Mouse (Mus musculus) heart, postnatal 0 days (tissue): Measurements from ENCODE around the gene Gm47995. TPM values are rescaled to one million over a fixed set of nuclear protein-coding genes. Genes with fewer than 3 reads are reported as not detected.

Experiments
- ATAC-seq: fragments of 200-750 bp; cut with Nextera tagmentation; 2 replicates; pipeline ENCODE4 v1.8.0; 2017; ENCODE audit warnings: low read depth, moderate number of reproducible peaks, moderate library complexity; ENCODE audit not compliant: insufficient read depth
- DNase-seq: peaks from one replicate; pipeline ENCODE4 v3.0.0-alpha.2; 2016; ENCODE audit warnings: low spot score
- H3K27ac ChIP-seq: fragments of 300-500 bp; sonication (generic); 2 replicates; pipeline ENCODE4 v1.5.1; 2014; ENCODE audit warnings: low read depth, mild to moderate bottlenecking
- H3K27me3 ChIP-seq: fragments of 300-500 bp; sonication (generic); 2 replicates; pipeline ENCODE4 v1.6.1; 2014; ENCODE audit warnings: low read length, mixed read lengths; ENCODE audit not compliant: control insufficient read depth, insufficient read depth
- H3K36me3 ChIP-seq: fragments of 300-500 bp; sonication (generic); replicated peaks from 2 replicates; pipeline ENCODE4 v1.6.1; 2014; ENCODE audit warnings: low read length, mixed read lengths; ENCODE audit not compliant: control insufficient read depth, insufficient read depth
- H3K4me1 ChIP-seq: fragments of 300-500 bp; sonication (generic); 2 replicates; pipeline ENCODE4 v1.6.1; 2014; ENCODE audit warnings: antibody characterized with exemption; ENCODE audit not compliant: control insufficient read depth, insufficient read depth
- H3K4me2 ChIP-seq: fragments of 300-500 bp; sonication (generic); 2 replicates; pipeline ENCODE4 v1.6.1; 2014; ENCODE audit warnings: low read depth, mild to moderate bottlenecking, low read length, moderate library complexity
- H3K4me3 ChIP-seq: fragments of 300-500 bp; sonication (generic); 2 replicates; pipeline ENCODE4 v1.5.1; 2014; ENCODE audit warnings: low read depth, low read length
- H3K9ac ChIP-seq: fragments of 300-500 bp; sonication (generic); replicated peaks from 2 replicates; pipeline ENCODE4 v1.6.1; 2014; ENCODE audit warnings: low read depth, low read length, mixed read lengths
- H3K9me3 ChIP-seq: fragments of 300-500 bp; sonication (generic); replicated peaks from 2 replicates; pipeline ENCODE4 v1.6.1; 2016; ENCODE audit warnings: low read length; ENCODE audit not compliant: control insufficient read depth
- CTCF ChIP-seq: IDR thresholded peaks from 2 replicates; pipeline ENCODE4 v1.5.1; 2016; ENCODE audit warnings: antibody characterized with exemption, control low read depth, low read depth
- EP300 ChIP-seq: IDR thresholded peaks from 2 replicates; pipeline ENCODE4 v1.6.1; 2016; ENCODE audit warnings: antibody characterized with exemption, low read depth
- WGBS: fragments of 180-500 bp; shearing (Covaris S2); extraction: QIAGEN DNeasy Blood & Tissue Kit; methylation state at CpG from one replicate; pipeline ENCODE4 v1.1.7; 2014; 5-methylcytosine and 5-hydroxymethylcytosine counted together
- polyA plus RNA-seq: library from polyadenylated mRNA; unstranded; fragments of >200 nt; fragmentation: Nextera tagmentation; extraction: Ambion mirVana; gene quantifications from 2 replicates; pipeline ENCODE4 v1.2.1, GENCODE M21; 2015
- total RNA-seq: library from RNA; depleted of rRNA; stranded (reverse); fragments of >200 nt; gene quantifications from 2 replicates; pipeline ENCODE4 v1.2.3, GENCODE M21; 2014; ENCODE audit warnings: low replicate concordance

Gm47995 gene
- total and polyA plus RNA-seq, 2 experiments from 2014 or later, result not detected

DNA sequence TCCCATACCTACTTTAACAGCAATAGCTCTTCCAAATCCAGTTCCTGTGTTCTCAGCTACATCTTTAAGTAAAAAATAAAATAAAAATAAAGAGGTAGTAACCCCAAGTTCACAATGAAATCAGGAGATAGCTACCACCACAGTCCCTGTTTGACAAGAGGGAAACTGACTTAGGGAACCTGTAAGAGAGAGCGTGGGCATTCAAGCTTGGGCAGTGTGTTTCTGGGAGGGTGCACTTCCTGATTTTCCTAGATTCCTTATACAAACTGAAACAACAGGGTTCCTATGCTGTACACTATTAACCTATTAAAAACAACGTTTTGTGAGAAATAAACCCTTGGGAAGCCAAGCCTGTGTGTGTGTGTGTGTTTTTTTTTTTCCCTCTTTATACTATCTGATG lies 16.6 kb downstream of the Gm47995 start:
- Histone ChIP-seq H3K36me3 (no peaks in the 10 kb centered on the region), H3K4me1 (no peaks in the 10 kb centered on the region), H3K27me3 (no peaks in the 10 kb centered on the region), H3K4me2 (no peak overlapping the region), H3K9ac (no peak overlapping the region), H3K9me3 (no peaks in the 10 kb centered on the region), H3K4me3 (no peak overlapping the region), H3K27ac (no peak overlapping the region)
- TF ChIP-seq CTCF, result no peak
- DNase-seq (no peak), ATAC-seq (no peak)
- 78% methylated on average over 2 of the region's 2 CpGs for WGBS

- no peak overlapping the region for H3K4me2 ChIP-seq
- WGBS, result 88% methylated on average over 1 of the region's 1 CpGs
- H3K4me3 ChIP-seq, result no peak overlapping the region
- no peaks in the 10 kb centered on the region for H3K27me3 ChIP-seq
- no peaks in the 10 kb centered on the region for H3K36me3 ChIP-seq
- H3K4me1 ChIP-seq, result no peaks in the 10 kb centered on the region
- TF ChIP-seq CTCF, result no peak
- no peak for TF ChIP-seq EP300
- H3K9ac ChIP-seq, result no peak overlapping the region
- no peak overlapping the region for H3K27ac ChIP-seq
- no peak for DNase-seq
- no peak for ATAC-seq
- H3K9me3 ChIP-seq, result no peaks in the 10 kb centered on the region
Measured at GRCm38 (mm10) chr1:151215985-151216384, 17.7 kb downstream of the Gm47995 start.

GRCm38 (mm10) chr1:151216417-151216816 lies 18.2 kb downstream of the Gm47995 start:
- H3K9me3 ChIP-seq, result no peaks in the 10 kb centered on the region
- 74% methylated on average over 3 of the region's 3 CpGs for WGBS
- no peak overlapping the region for H3K4me2 ChIP-seq
- no peak overlapping the region for H3K27ac ChIP-seq
- no peak overlapping the region for H3K9ac ChIP-seq
- ATAC-seq, result no peak
- H3K27me3 ChIP-seq, result no peaks in the 10 kb centered on the region
- H3K4me1 ChIP-seq, result no peaks in the 10 kb centered on the region
- no peak for DNase-seq
- no peaks in the 10 kb centered on the region for H3K36me3 ChIP-seq
- H3K4me3 ChIP-seq, result no peak overlapping the region
- TF ChIP-seq EP300, result no peak
- TF ChIP-seq CTCF, result no peak

- DNase-seq (no peak), ATAC-seq (no peak)
- H3K4me1 ChIP-seq, result no peaks in the 10 kb centered on the region
- no peak overlapping the region for H3K9ac ChIP-seq
- H3K36me3 ChIP-seq, result no peaks in the 10 kb centered on the region
- H3K27ac ChIP-seq, result no peak overlapping the region
- TF ChIP-seq CTCF (no peak), EP300 (no peak)
- H3K9me3 ChIP-seq, result no peaks in the 10 kb centered on the region
- H3K4me2 ChIP-seq, result no peak overlapping the region
- 97% methylated on average over 5 of the region's 5 CpGs for WGBS
- no peak overlapping the region for H3K4me3 ChIP-seq
- no peaks in the 10 kb centered on the region for H3K27me3 ChIP-seq
Measured at GRCm38 (mm10) chr1:151219045-151219444, 20.8 kb downstream of the Gm47995 start.

GRCm38 (mm10) chr1:151220098-151220497 lies 21.9 kb downstream of the Gm47995 start:
- no peak for ATAC-seq
- Histone ChIP-seq H3K27me3 (no peaks in the 10 kb centered on the region), H3K4me2 (no peak overlapping the region), H3K4me1 (no peaks in the 10 kb centered on the region), H3K27ac (no peak overlapping the region), H3K36me3 (no peaks in the 10 kb centered on the region), H3K9ac (no peak overlapping the region), H3K9me3 (no peaks in the 10 kb centered on the region), H3K4me3 (no peak overlapping the region)
- 77% methylated on average over 7 of the region's 7 CpGs for WGBS
- no peak for DNase-seq
- TF ChIP-seq CTCF, result no peak
- TF ChIP-seq EP300, result no peak

DNA sequence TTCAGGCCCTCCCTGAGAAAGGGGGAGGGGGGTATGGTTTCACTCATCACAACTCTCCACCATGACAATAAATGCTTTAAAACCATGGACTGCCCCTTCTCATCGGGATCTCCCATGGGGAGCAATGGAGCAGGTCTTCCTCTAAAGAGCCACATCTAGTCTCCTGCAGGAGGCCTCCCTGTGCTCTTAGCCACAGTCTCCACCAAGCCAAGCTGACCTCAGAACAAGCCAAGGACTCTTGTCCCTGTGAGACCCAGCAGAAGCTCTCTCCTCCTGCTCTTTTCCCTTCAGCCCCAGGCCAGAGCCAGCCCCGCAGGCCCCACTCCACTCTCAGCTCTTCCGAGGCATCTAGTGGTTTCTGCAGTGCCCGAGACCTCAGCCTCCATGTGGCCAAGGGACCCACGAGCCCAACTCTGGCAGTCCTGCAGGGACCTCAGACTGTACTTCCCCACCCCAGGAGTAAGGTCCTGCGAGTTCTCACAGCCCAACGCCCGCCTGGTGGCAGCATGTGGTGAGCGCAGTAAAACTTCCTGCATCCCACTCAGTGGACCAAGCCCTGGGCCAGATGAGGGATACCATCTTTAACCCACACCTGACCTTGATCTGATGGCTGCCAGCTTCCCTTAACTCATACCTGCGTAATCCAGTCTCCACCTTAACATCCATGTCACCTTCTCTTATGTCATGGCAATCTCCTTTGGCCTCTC lies 24.5 kb downstream of the Gm47995 start:
- no peaks in the 10 kb centered on the region for H3K36me3 ChIP-seq
- H3K27me3 ChIP-seq, result no peaks in the 10 kb centered on the region
- ATAC-seq, result no peak
- no peak overlapping the region for H3K4me3 ChIP-seq
- WGBS, result 83% methylated on average over 10 of the region's 10 CpGs
- H3K4me1 ChIP-seq, result no peaks in the 10 kb centered on the region
- no peaks in the 10 kb centered on the region for H3K9me3 ChIP-seq
- no peak overlapping the region for H3K9ac ChIP-seq
- no peak overlapping the region for H3K27ac ChIP-seq
- DNase-seq, result no peak
- no peak overlapping the region for H3K4me2 ChIP-seq
- no peak for TF ChIP-seq CTCF
- TF ChIP-seq EP300, result no peak
